Mouse (Mus musculus) thymus, postnatal 0 days (tissue): ENCODE measurements around the gene Serpine1. TPM values are rescaled to one million over a fixed set of nuclear protein-coding genes. Genes with fewer than 3 reads are reported as not detected.

ENCODE experiments used
- DNase-seq: peaks from one replicate; pipeline ENCODE4 v3.0.0-alpha.2; 2015; ENCODE audit warnings: low spot score
- polyA plus RNA-seq: library from polyadenylated mRNA; unstranded; fragments of >200 nt; fragmentation: Nextera tagmentation; extraction: Ambion mirVana; gene quantifications from 2 replicates; pipeline ENCODE4 v1.2.1, GENCODE M21; 2015

Gene Serpine1
- polyA plus RNA-seq, 1 experiment from 2014 or later: 0.05 TPM

GRCm38 (mm10) chr5:137026092-137026491, 46.0 kb downstream of the Serpine1 start, which contains the start of gene Vgf:
Vgf (plus strand) TSS chr5:137026392.
- no peak for DNase-seq

- DNase-seq: peak; percentile 81
Measured at GRCm38 (mm10) chr5:137025132-137025531, 46.9 kb downstream of the Serpine1 start.

- DNase-seq: no peak
Measured at GRCm38 (mm10) chr5:137024318-137024717, 47.8 kb downstream of the Serpine1 start.

DNA sequence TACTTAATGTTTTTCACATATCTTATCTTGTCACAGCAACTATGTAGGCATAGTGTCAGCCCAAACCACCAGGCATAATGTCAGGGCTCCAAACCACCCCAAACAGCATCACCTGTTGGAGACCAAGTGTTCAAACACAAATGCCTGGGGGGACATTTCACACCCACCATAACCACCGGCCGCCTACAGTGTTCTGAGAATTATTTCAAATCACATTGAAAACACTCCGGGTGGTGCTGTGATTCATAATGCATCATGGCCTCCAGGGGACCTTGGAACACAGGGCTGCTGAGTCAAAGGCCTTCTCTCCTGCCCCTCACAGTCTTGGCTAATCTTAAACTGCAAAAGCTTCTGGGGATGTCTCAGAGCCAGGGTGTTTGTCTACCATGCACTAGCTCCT, 56.2 kb downstream of the Serpine1 start:
- DNase-seq: no peak

GRCm38 (mm10) chr5:137012401-137012950, 59.6 kb downstream of the Serpine1 start:
- no peak for DNase-seq

Other genes starting within 250 kb of the Serpine1 start
- gene Col26a1, start 189.1 kb downstream of the Serpine1 start, polyA plus RNA-seq: 0.95 and 1.1 TPM in 2 replicates
- 36.7 and 40.5 TPM in 2 replicates for gene Ift22, start 164.1 kb downstream of the Serpine1 start, polyA plus RNA-seq
- gene Fis1, start 119.0 kb downstream of the Serpine1 start, polyA plus RNA-seq: 298 and 312 TPM in 2 replicates
- gene Cldn15, start 105.7 kb downstream of the Serpine1 start, polyA plus RNA-seq: 1.2 and 2.2 TPM in 2 replicates
- gene Plod3, start 85.2 kb downstream of the Serpine1 start, polyA plus RNA-seq: 9.4 and 9.9 TPM in 2 replicates
- gene Znhit1, start 84.2 kb downstream of the Serpine1 start, polyA plus RNA-seq: 66.8 and 72.3 TPM in 2 replicates
- 0.18 and 0.24 TPM in 2 replicates for gene Vgf, start 45.9 kb downstream of the Serpine1 start, polyA plus RNA-seq
- 135 and 145 TPM in 2 replicates for gene Ap1s1, start 26.1 kb downstream of the Serpine1 start, polyA plus RNA-seq
- gene Trim56, start 43.9 kb upstream of the Serpine1 start, polyA plus RNA-seq: 13.0 and 18.0 TPM in 2 replicates
- 0.36 and 0.46 TPM in 2 replicates for gene Muc3, start 77.1 kb upstream of the Serpine1 start, polyA plus RNA-seq
- 1.7 TPM in 2 replicates for gene Muc3a, start 140.1 kb upstream of the Serpine1 start, polyA plus RNA-seq
- 25.9 and 26.3 TPM in 2 replicates for gene Ache, start 215.3 kb upstream of the Serpine1 start, polyA plus RNA-seq
- gene Ufsp1, start 222.4 kb upstream of the Serpine1 start, polyA plus RNA-seq: 16.6 and 21.0 TPM in 2 replicates
- gene Srrt, start 235.4 kb upstream of the Serpine1 start, polyA plus RNA-seq: 114 and 118 TPM in 2 replicates
- 17.1 and 17.4 TPM in 2 replicates for gene Trip6, start 242.1 kb upstream of the Serpine1 start, polyA plus RNA-seq